Mouse (Mus musculus): ENCODE measurements around the gene B3gnt9. TPM values are rescaled to one million over a fixed set of nuclear protein-coding genes. Genes with fewer than 3 reads are reported as not detected.

The B3gnt9 gene
- polyA plus RNA-seq, 1 experiment from 2014 or later: 11.9 TPM

Other genes starting within 250 kb of the B3gnt9 start
- 0.09 TPM in 1 of 2 replicates, not detected in the other for gene Ces3a, start 206.6 kb downstream of the B3gnt9 start, polyA plus RNA-seq (2015; fragmentation: Nextera tagmentation; extraction: Ambion mirVana)
- not detected in 2 replicates for gene Ces3b, start 171.4 kb downstream of the B3gnt9 start, polyA plus RNA-seq (2015; fragmentation: Nextera tagmentation; extraction: Ambion mirVana)
- gene Ces4a, start 123.4 kb downstream of the B3gnt9 start, polyA plus RNA-seq (2015; fragmentation: Nextera tagmentation; extraction: Ambion mirVana): not detected in 2 replicates
- 59.9 and 63.5 TPM in 2 replicates for gene Cbfb, start 84.5 kb downstream of the B3gnt9 start, polyA plus RNA-seq (2015; fragmentation: Nextera tagmentation; extraction: Ambion mirVana)
- 26.9 and 27.6 TPM in 2 replicates for gene D230025D16Rik, start 30.0 kb downstream of the B3gnt9 start, polyA plus RNA-seq (2015; fragmentation: Nextera tagmentation; extraction: Ambion mirVana)
- gene Tradd, start 9.5 kb upstream of the B3gnt9 start, polyA plus RNA-seq (2015; fragmentation: Nextera tagmentation; extraction: Ambion mirVana): 23.4 and 26.3 TPM in 2 replicates
- gene Fbxl8, start 9.5 kb upstream of the B3gnt9 start, polyA plus RNA-seq (2015; fragmentation: Nextera tagmentation; extraction: Ambion mirVana): 3.0 and 3.1 TPM in 2 replicates
- gene Hsf4, start 14.6 kb upstream of the B3gnt9 start, polyA plus RNA-seq (2015; fragmentation: Nextera tagmentation; extraction: Ambion mirVana): 0.14 and 0.16 TPM in 2 replicates
- 1.2 and 1.4 TPM in 2 replicates for gene Nol3, start 21.0 kb upstream of the B3gnt9 start, polyA plus RNA-seq (2015; fragmentation: Nextera tagmentation; extraction: Ambion mirVana)
- gene 4931428F04Rik, start 34.7 kb upstream of the B3gnt9 start, polyA plus RNA-seq (2015; fragmentation: Nextera tagmentation; extraction: Ambion mirVana): 10.5 and 13.4 TPM in 2 replicates
- gene Exoc3l, start 40.9 kb upstream of the B3gnt9 start, polyA plus RNA-seq (2015; fragmentation: Nextera tagmentation; extraction: Ambion mirVana): 29.5 and 32.1 TPM in 2 replicates
- gene E2f4, start 42.5 kb upstream of the B3gnt9 start, polyA plus RNA-seq (2015; fragmentation: Nextera tagmentation; extraction: Ambion mirVana): 90.1 and 108 TPM in 2 replicates
- gene Elmo3, start 50.4 kb upstream of the B3gnt9 start, polyA plus RNA-seq (2015; fragmentation: Nextera tagmentation; extraction: Ambion mirVana): 13.3 and 13.9 TPM in 2 replicates
- gene Lrrc29, start 71.1 kb upstream of the B3gnt9 start, polyA plus RNA-seq (2015; fragmentation: Nextera tagmentation; extraction: Ambion mirVana): 2.2 and 2.4 TPM in 2 replicates
- gene Tmem208, start 71.2 kb upstream of the B3gnt9 start, polyA plus RNA-seq (2015; fragmentation: Nextera tagmentation; extraction: Ambion mirVana): 120 and 136 TPM in 2 replicates
- 3.7 and 4.6 TPM in 2 replicates for gene Fhod1, start 92.8 kb upstream of the B3gnt9 start, polyA plus RNA-seq (2015; fragmentation: Nextera tagmentation; extraction: Ambion mirVana)
- gene Slc9a5, start 93.7 kb upstream of the B3gnt9 start, polyA plus RNA-seq (2015; fragmentation: Nextera tagmentation; extraction: Ambion mirVana): 2.5 and 3.1 TPM in 2 replicates
- 0.32 and 0.37 TPM in 2 replicates for gene Plekhg4, start 118.1 kb upstream of the B3gnt9 start, polyA plus RNA-seq (2015; fragmentation: Nextera tagmentation; extraction: Ambion mirVana)
- gene Kctd19, start 158.3 kb upstream of the B3gnt9 start, polyA plus RNA-seq (2015; fragmentation: Nextera tagmentation; extraction: Ambion mirVana): not detected in 2 replicates
- 0.17 and 0.41 TPM in 2 replicates for gene Lrrc36, start 158.4 kb upstream of the B3gnt9 start, polyA plus RNA-seq (2015; fragmentation: Nextera tagmentation; extraction: Ambion mirVana)
- gene Tppp3, start 216.4 kb upstream of the B3gnt9 start, polyA plus RNA-seq (2015; fragmentation: Nextera tagmentation; extraction: Ambion mirVana): 22.2 and 24.8 TPM in 2 replicates
- 49.6 and 51.1 TPM in 2 replicates for gene Zdhhc1, start 241.7 kb upstream of the B3gnt9 start, polyA plus RNA-seq (2015; fragmentation: Nextera tagmentation; extraction: Ambion mirVana)

All from kidney, embryonic 16.5 days (tissue).